Mouse (Mus musculus) limb, embryonic 14.5 days (tissue): ENCODE measurements around the gene Rgl3. TPM values are rescaled to one million over a fixed set of nuclear protein-coding genes. Genes with fewer than 3 reads are reported as not detected.

Source experiments
- ATAC-seq: fragments of 200-750 bp; cut with Nextera tagmentation; 2 replicates; pipeline ENCODE4 v1.8.0; 2017; ENCODE audit warnings: low read depth, moderate number of reproducible peaks, moderate TSS enrichment; ENCODE audit not compliant: low FRiP score
- DNase-seq: peaks from one replicate; pipeline ENCODE4 v3.0.0-alpha.2; 2015; ENCODE audit warnings: low spot score
- H3K27ac ChIP-seq: fragments of 300-500 bp; sonication (generic); replicated peaks from 2 replicates; pipeline ENCODE4 v1.5.1; 2014; ENCODE audit warnings: low read depth, mild to moderate bottlenecking, low read length, moderate library complexity, mixed read lengths
- H3K27me3 ChIP-seq: fragments of 300-500 bp; sonication (generic); 2 replicates; pipeline ENCODE4 v1.6.1; 2014; ENCODE audit warnings: low read length, mixed read lengths; ENCODE audit not compliant: control insufficient read depth, insufficient read depth
- H3K36me3 ChIP-seq: fragments of 300-500 bp; sonication (generic); 2 replicates; pipeline ENCODE4 v1.6.1; 2014; ENCODE audit warnings: mild to moderate bottlenecking, low read length, moderate library complexity, mixed read lengths; ENCODE audit not compliant: control insufficient read depth, insufficient read depth
- H3K4me1 ChIP-seq: fragments of 300-500 bp; sonication (generic); 2 replicates; pipeline ENCODE4 v1.6.1; 2014; ENCODE audit warnings: antibody characterized with exemption, low read length, mixed read lengths; ENCODE audit not compliant: control insufficient read depth, insufficient read depth
- H3K4me2 ChIP-seq: fragments of 300-500 bp; sonication (generic); replicated peaks from 2 replicates; pipeline ENCODE4 v1.6.1; 2014; ENCODE audit warnings: low read depth, mild to moderate bottlenecking, low read length, moderate library complexity; ENCODE audit not compliant: severe bottlenecking
- H3K4me3 ChIP-seq: fragments of 300-500 bp; sonication (generic); replicated peaks from 2 replicates; pipeline ENCODE4 v1.5.1; 2014; ENCODE audit warnings: low read length
- H3K9ac ChIP-seq: fragments of 300-500 bp; sonication (generic); 2 replicates; pipeline ENCODE4 v1.6.1; 2014; ENCODE audit warnings: mild to moderate bottlenecking, low read depth, low read length, moderate library complexity; ENCODE audit not compliant: severe bottlenecking
- H3K9me3 ChIP-seq: fragments of 300-500 bp; sonication (generic); 2 replicates; pipeline ENCODE4 v1.6.1; 2016; ENCODE audit warnings: low read length; ENCODE audit not compliant: control insufficient read depth
- POLR2A ChIP-seq: fragments of 200-500 bp; IDR thresholded peaks from 2 replicates; pipeline ENCODE4 v1.8.0; 2012; ENCODE audit warnings: inconsistent platforms, mild to moderate bottlenecking, moderate library complexity, borderline replicate concordance; ENCODE audit not compliant: insufficient read depth, insufficient read length; ENCODE audit errors: extremely low read depth
- WGBS: fragments of 180-500 bp; shearing (Covaris S2); extraction: QIAGEN DNeasy Blood & Tissue Kit; methylation state at CpG from one replicate; pipeline ENCODE4 v1.1.7; 2014; 5-methylcytosine and 5-hydroxymethylcytosine counted together
- polyA plus RNA-seq, 2 experiments: library from polyadenylated mRNA; depleted of rRNA in 1 of 2; stranded (reverse) in 1 of 2; unstranded in 1 of 2; fragments of >200 nt; fragmentation: Nextera tagmentation in 1 of 2; extraction: Ambion mirVana in 1 of 2; gene quantifications; 2 replicates each; pipeline versions ENCODE4 v1.2.1 to v1.2.3; 2012 to 2014

Rgl3 gene
- polyA plus RNA-seq, 2 experiments: 1.1 to 3.2 TPM

GRCm38 (mm10) chr9:21977972-21978371 lies 11.3 kb downstream of the Rgl3 start:
- Histone ChIP-seq H3K36me3 (no peaks in the 10 kb centered on the region), H3K4me3 (no peak overlapping the region), H3K4me2 (no peak overlapping the region), H3K27ac (no peak overlapping the region), H3K9ac (no peak overlapping the region), H3K4me1 (no peaks in the 10 kb centered on the region), H3K9me3 (no peaks in the 10 kb centered on the region), H3K27me3 (no peaks in the 10 kb centered on the region)
- 24% methylated on average over 2 of the region's 2 CpGs for WGBS
- no peak for TF ChIP-seq POLR2A
- ATAC-seq (no peak), DNase-seq (no peak)

DNA sequence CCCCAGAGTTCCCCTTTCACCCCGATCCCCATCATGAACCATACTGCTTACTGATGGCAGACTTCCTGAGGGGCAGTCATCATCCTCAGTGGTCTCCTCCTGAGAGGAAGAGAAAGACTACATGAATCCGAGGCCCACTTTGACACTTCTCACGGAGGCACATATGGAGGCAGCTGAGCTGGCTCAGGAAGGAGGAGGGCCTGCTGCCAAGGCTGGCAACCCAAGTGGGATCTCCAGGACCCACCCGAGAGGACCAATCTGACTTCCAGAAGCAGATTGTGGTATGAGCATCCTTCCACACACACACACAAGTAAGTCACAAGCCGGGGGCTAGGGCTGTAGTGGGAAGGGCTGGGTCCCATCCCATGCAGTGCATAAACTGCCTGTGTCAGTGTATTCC lies 11.9 kb downstream of the Rgl3 start:
- no peak overlapping the region for H3K4me2 ChIP-seq
- ATAC-seq (no peak), DNase-seq (no peak)
- WGBS: 87% methylated on average over 5 of the region's 5 CpGs
- no peaks in the 10 kb centered on the region for H3K36me3 ChIP-seq
- no peaks in the 10 kb centered on the region for H3K4me1 ChIP-seq
- H3K27me3 ChIP-seq: no peaks in the 10 kb centered on the region
- H3K9me3 ChIP-seq: no peaks in the 10 kb centered on the region
- H3K9ac ChIP-seq: no peak overlapping the region
- no peak overlapping the region for H3K27ac ChIP-seq
- H3K4me3 ChIP-seq: no peak overlapping the region
- no peak for TF ChIP-seq POLR2A

DNA sequence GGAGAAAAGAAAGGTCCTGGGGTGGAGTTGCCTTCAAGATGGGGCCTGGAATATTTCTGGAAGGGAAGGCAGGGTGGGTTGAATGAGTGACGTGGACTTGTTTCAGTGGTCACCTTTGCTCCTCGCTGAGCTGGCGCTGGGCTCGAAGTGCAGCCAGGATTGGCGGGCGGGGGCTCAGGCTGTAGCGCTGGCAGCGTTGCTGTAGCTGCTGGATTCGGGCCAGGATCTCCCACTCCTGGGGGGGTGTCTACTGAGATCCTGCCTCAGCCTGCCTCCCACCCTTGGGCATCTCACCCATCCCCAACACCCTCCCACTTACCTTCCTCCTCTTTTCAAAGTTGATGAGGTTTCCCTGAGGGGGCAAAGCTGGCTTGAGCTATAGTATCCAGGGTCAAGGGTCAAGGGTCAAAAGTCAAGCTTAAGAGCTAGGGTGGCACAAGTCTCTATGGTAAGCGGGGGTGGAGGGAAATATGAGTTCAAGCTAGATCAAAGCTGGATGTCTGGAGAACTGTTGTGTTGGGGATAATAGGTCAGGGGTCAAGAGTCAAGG lies 12.5 kb downstream of the Rgl3 start:
- no peak for DNase-seq
- WGBS: 86% methylated on average over 10 of the region's 10 CpGs
- no peaks in the 10 kb centered on the region for H3K36me3 ChIP-seq
- no peaks in the 10 kb centered on the region for H3K9me3 ChIP-seq
- ATAC-seq: no peak
- H3K4me2 ChIP-seq: no peak overlapping the region
- H3K4me1 ChIP-seq: no peaks in the 10 kb centered on the region
- no peaks in the 10 kb centered on the region for H3K27me3 ChIP-seq
- TF ChIP-seq POLR2A: no peak
- H3K27ac ChIP-seq: no peak overlapping the region
- no peak overlapping the region for H3K4me3 ChIP-seq
- no peak overlapping the region for H3K9ac ChIP-seq

- no peak for TF ChIP-seq POLR2A
- no peak overlapping the region for H3K27ac ChIP-seq
- H3K9ac ChIP-seq: no peak overlapping the region
- ATAC-seq: no peak
- WGBS: 93% methylated on average over 4 of the region's 4 CpGs
- H3K4me2 ChIP-seq: no peak overlapping the region
- H3K36me3 ChIP-seq: no peaks in the 10 kb centered on the region
- no peaks in the 10 kb centered on the region for H3K27me3 ChIP-seq
- no peaks in the 10 kb centered on the region for H3K4me1 ChIP-seq
- H3K9me3 ChIP-seq: no peaks in the 10 kb centered on the region
- H3K4me3 ChIP-seq: no peak overlapping the region
- DNase-seq: no peak
Observed at GRCm38 (mm10) chr9:21969304-21969703, 19.9 kb downstream of the Rgl3 start.

GRCm38 (mm10) chr9:21968883-21969282 lies 20.4 kb downstream of the Rgl3 start:
- no peak for DNase-seq
- Histone ChIP-seq H3K4me2 (no peak overlapping the region), H3K4me3 (no peak overlapping the region), H3K27ac (no peak overlapping the region), H3K9me3 (no peaks in the 10 kb centered on the region), H3K4me1 (no peaks in the 10 kb centered on the region), H3K27me3 (no peaks in the 10 kb centered on the region), H3K9ac (no peak overlapping the region), H3K36me3 (no peaks in the 10 kb centered on the region)
- WGBS: 42% methylated on average over 6 of the region's 6 CpGs
- ATAC-seq: no peak
- TF ChIP-seq POLR2A: no peak

DNA sequence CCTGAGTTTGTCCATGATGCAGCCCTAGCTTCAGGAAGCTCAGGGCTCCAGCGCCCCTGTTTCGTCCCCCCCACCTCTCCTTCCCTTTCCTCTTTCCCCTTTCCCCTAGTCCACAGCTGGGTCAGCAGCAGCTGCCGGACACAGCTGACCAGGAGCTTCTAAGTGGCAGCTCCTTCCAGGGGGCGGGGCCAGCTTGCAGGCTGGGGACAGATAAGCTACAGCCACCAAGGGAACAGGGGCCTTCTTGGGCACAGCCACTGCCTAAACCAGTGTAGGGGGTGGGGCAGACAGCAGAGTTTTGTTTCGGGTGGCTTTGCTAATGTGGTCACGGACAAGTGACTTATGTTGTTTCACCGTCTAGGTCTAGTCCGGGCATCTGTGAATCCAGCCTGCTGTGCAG lies 25.8 kb downstream of the Rgl3 start, which contains the start of gene Epor:
Gene Epor (minus strand): TSS at position 90 of the 400 bp plus-strand sequence.
- Histone ChIP-seq H3K4me1 (peaks cover 7% of the 10 kb centered on the region; the same call in 1 of the 2 replicates), H3K4me3 (peak within 1 kb of the TSS; percentile 41), H3K9me3 (no peaks in the 10 kb centered on the region), H3K27ac (no peak within 1 kb of the TSS), H3K36me3 (0 out of 2 replicates have a peak, but pooled peaks cover 3% of the 10 kb centered on the region), H3K9ac (peak within 1 kb of the TSS; percentile 46), H3K27me3 (peaks cover 46% of the 10 kb centered on the region), H3K4me2 (peak within 1 kb of the TSS; percentile 92)
- no peak for TF ChIP-seq POLR2A
- ATAC-seq (peak; percentile 58), DNase-seq (peak; percentile 18)
- 23% methylated on average over 8 of the region's 8 CpGs for WGBS
